Mouse (Mus musculus) cerebellum, adult 11-12 months (tissue): ENCODE data around the gene Drg1.

Experiments
- DNase-seq: peaks from one replicate; pipeline ENCODE4 v3.0.0; 2022

Gene Drg1

DNA sequence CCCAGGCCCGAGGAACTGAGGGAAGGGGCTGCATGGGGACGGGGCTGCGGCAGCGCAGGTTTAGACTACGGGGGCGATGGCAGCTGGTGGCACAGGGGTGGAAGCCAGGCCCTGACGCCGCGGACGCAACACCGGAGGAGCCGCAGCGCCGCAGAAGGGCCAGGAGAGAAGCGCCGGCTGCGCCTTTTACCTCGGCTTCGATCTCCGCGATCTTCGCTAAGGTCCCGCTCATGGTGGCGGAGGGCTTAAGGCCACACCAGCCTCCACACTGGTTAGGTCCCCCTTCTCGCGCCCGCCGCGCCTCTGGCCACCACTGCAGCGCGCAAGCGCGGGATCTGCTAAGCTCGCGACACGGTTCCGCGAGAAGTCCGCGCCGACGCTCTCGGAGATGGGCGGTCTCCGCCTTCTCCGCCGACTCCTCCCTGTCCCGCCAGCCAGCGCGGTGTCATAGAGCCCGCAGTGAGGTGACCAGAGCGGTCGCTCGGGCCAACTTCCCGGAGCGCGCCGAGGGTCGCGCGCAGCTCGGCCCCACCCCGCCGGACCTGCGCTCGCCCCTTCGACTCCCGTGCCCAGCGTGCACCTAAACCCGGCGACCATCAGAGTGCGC is at the start of gene Drg1:
Drg1 (minus strand) TSS at position 337 of the 607 bp plus-strand sequence.
- DNase-seq, result peak; percentile 94

GRCm38 (mm10) chr11:3314148-3314547 is 47.9 kb upstream of the Drg1 start:
- peak; percentile 69 for DNase-seq

DNA sequence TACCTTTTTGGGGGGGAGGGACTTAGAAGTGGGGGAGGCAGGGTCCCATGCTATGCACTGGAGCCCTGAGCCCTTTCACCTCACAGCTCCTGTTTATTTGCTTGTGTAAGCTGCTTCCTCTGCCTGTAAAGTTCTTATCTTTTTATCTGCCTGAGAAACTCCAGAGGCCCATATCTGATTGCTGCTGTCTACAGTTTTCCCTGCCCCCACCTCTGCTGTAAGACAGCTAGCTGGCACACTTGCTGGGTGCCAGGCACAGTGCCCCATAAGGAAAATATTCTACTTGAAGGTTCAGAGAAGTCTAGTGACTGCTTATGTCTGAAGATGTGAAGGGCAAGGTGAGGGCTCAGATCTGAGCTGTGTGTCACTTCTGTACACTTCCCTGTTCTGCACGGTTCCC is 47.1 kb upstream of the Drg1 start:
- DNase-seq, result no peak

DNA sequence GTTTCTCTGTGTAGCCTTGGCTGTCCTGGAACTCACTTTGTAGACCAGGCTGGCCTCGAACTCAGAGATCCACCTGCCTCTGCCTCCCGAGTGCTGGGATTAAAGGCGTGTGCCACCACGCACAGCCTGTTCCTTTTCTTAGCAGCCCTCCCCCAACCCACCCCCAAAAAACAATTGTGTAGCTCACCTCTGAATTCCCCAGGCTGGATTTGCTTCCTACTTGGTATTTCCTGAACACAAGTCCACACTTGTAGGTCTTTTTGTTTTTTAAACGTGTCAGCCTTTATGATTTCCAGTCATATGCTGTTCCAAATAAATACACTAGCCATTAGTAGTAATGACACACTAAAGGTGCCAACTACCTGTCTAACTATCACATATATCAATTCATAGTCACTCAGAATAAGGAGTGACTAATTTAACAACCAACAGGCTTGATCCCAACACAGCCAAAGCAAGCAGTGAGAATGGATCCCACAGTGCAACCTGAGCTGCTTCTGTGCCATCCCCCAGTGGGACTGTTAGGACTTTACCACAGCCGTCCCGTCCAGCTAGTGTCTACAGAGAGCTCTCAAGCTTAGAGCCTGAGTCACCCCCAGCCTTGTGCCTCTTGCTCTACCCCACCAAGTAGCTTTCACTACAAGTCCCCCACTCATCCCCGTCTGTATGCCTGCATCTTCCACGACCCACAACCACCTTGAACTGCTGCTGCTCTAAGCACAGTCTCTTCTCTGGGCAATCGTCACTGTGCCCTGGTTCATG is 45.6 kb upstream of the Drg1 start:
- DNase-seq, result no peak

GRCm38 (mm10) chr11:3310789-3311585 is 44.8 kb upstream of the Drg1 start:
- DNase-seq, result no peak

- DNase-seq, result no peak
These were observed 43.7 kb upstream of the Drg1 start for GRCm38 (mm10) chr11:3309884-3310283.

- no peak for DNase-seq
These were observed 41.7 kb upstream of the Drg1 start for GRCm38 (mm10) chr11:3307875-3308274.

GRCm38 (mm10) chr11:3305821-3306220 is 39.6 kb upstream of the Drg1 start:
- peak; percentile 25 for DNase-seq

- no peak for DNase-seq
These were observed 36.6 kb upstream of the Drg1 start for GRCm38 (mm10) chr11:3302792-3303191.

DNA sequence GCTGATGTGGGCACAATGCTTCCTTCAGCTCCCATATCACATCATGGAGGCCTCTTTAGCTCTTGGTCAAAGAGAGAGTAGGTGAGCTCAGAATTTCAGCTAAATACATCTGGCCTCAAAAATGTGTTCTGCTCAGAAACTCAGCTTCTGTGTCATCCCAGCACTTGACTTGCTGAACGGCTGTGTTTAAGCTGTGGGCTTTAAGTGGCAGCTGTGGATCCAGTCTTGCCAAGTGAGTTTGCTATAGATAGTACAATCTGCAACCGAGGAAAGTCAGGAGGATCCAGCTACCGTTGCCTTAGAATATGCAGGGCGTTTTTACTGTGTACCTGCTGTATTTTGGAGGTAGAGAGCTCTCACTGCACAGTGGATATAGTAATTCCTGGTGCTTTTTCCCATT is 36.2 kb upstream of the Drg1 start:
- no peak for DNase-seq

- no peak for DNase-seq
These were observed 34.9 kb upstream of the Drg1 start for GRCm38 (mm10) chr11:3301075-3301474.

GRCm38 (mm10) chr11:3298813-3299185 is 32.6 kb upstream of the Drg1 start:
- no peak for DNase-seq

GRCm38 (mm10) chr11:3297871-3298812 is 31.9 kb upstream of the Drg1 start:
- DNase-seq, result no peak

- DNase-seq, result no peak
These were observed 29.8 kb upstream of the Drg1 start for GRCm38 (mm10) chr11:3296056-3296455.

DNA sequence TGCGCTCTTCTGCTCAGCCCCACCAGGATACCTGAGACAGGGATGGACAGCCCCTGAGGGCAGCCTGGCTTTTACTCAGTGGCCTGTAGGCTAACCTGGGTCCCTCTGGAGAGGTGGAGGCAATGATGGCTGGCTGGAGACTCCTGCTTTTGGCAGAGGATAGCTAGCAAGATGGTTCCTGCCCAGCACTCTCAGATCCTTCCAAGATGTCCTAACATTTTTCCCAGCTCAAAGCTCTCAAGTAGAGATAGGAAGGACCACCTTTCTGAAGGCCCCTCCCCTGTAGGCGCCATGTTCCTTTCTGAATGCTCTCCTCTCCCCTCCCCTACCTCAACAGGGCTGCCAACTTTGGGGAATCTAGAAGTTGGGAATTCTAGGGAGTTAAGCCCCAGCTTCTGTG is 28.4 kb upstream of the Drg1 start:
- peak; percentile 25 for DNase-seq

DNA sequence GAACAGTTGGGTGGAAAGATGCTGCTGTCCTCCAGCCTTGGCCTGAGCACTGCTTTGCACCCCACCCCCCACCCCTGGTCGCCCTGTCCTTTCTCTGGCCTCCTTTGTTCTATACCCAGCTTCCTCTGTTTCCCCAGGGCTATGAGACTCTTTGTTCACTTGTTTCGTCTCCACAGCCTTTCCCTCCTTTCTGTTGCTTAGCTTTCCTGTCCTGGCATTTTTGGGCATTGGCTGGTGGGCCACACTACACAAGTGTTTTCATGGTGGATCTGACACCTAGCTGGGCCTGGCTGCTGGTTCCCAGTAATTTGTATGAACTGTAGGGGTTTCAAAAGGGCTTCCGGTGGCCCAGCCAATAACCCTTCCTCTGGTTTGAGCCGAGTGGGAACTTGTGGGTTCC is 27.1 kb upstream of the Drg1 start:
- no peak for DNase-seq

DNA sequence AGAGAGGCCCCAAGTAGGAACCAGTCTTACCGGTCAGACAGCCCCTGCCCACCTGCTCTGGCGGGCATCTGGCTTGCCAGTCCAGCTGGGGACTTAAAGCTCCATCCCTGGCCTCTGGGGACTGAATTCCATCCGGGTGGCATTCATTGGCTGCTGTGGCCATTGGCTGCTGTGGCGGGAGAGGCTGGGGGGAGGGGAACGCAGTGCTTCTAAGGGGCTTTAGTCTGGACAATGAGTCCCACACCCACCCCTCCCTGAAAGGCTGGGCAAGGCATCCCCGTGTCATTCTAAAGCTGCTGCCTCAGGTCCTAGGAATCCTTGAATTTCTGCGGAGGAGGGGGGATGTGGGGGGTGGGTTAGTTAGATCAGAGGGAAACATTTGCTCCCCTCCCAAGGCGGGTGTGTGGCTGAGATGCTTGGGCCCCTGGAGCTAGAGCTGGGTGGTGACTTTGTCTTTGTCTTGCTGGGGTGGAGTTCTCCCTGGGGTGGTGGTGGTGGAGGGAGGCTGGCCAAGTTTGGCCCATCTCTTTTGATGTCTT is 26.6 kb upstream of the Drg1 start:
- DNase-seq, result peak; percentile 55

DNA sequence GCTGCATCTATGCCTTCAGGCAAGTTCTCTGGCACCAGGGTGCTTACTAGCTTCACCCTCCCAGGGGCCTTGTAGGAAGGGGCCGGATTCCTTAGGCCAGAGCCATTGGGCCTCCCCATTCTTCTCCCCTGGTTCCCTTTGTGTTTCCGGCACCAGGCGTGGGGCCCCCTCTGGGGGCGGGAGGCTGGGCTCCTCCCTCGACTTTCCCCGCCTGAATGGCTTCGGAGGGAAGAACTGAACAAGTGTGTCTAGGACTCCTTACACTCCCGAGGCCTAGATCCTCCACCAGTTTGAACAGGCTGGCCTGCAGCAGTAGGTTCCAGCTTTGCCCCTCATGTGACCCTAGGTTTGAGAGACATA is 25.8 kb upstream of the Drg1 start:
- DNase-seq, result peak; percentile 52

DNA sequence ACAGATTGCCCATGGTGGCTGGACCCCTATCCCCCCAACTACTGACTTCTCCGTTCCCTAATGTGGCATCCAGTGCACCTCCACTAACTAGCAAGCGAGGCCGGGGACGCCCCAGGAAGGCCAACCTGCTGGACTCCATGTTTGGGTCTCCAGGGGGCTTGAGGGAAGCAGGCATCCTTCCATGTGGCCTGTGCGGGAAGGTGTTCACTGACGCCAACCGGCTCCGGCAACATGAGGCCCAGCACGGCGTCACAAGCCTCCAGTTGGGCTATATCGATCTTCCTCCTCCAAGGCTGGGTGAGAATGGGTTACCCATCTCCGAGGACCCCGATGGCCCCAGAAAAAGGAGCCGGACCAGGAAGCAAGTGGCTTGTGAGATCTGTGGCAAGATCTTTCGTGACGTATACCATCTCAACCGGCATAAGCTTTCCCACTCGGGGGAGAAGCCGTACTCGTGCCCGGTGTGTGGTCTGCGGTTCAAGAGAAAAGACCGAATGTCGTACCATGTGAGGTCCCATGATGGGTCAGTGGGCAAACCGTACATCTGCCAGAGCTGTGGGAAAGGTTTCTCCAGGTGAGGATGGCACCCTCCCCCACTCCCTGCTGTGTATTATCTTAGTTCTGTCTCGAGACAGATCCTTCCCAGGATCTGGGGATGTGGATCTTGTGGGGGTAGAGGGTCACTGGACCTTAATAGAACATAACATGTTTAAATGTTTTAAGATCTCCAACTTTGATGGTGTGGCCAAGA is 25.3 kb upstream of the Drg1 start:
- DNase-seq, result no peak

GRCm38 (mm10) chr11:3290640-3291310 is 24.6 kb upstream of the Drg1 start:
- peak; percentile 79 for DNase-seq
